Mouse (Mus musculus) CH12.LX (cell line): ENCODE measurements around the gene Cisd2. TPM values are rescaled to one million over a fixed set of nuclear protein-coding genes. Genes with fewer than 3 reads are reported as not detected.

ENCODE experiments used
- DNase-seq: peaks from one replicate; pipeline ENCODE4 v3.0.0-alpha.2; 2013; ENCODE audit errors: extremely low read depth
- H3K27ac ChIP-seq: 2 replicates; pipeline ENCODE4 v1.5.1; 2012; ENCODE audit warnings: low read depth, mild to moderate bottlenecking, control low read depth, moderate library complexity; ENCODE audit not compliant: insufficient read depth
- H3K27me3 ChIP-seq: replicated peaks from 2 replicates; pipeline ENCODE3; 2012; ENCODE audit warnings: inconsistent platforms
- H3K36me3 ChIP-seq, 2 experiments: replicated peaks in 1 of 2; 2 replicates each; pipeline versions ENCODE3 to v1.6.1; 2012; ENCODE audit warnings: inconsistent platforms in 1 of 2, low read length in 1 of 2, mild to moderate bottlenecking in 1 of 2, mixed read lengths in 1 of 2, moderate library complexity in 1 of 2; ENCODE audit not compliant: control insufficient read depth in 1 of 2, insufficient read depth in 1 of 2
- H3K4me1 ChIP-seq, 2 experiments: 2 replicates each; pipeline ENCODE4 v1.6.1; 2012; ENCODE audit warnings: inconsistent platforms in 1 of 2, moderate library complexity in 1 of 2; ENCODE audit not compliant: insufficient read depth in 2 of 2, control insufficient read depth in 1 of 2
- H3K4me2 ChIP-seq: 2 replicates; pipeline ENCODE4 v1.6.1; 2012; ENCODE audit warnings: low read depth, mild to moderate bottlenecking, control low read depth; ENCODE audit not compliant: poor library complexity, insufficient read depth, severe bottlenecking
- H3K4me3 ChIP-seq, 3 experiments: fragments of 150-350 bp in 1 of 3; sonication (generic) in 1 of 3; replicated peaks in 1 of 3; 2 replicates each; pipeline versions ENCODE3 to v1.5.1; 2011 to 2012; ENCODE audit warnings: low read depth in 2 of 3, low read length in 2 of 3, mild to moderate bottlenecking in 2 of 3, moderate library complexity in 2 of 3, control low read depth in 1 of 3, improper control_type of control experiment in 1 of 3, inconsistent platforms in 1 of 3, mixed read lengths in 1 of 3; ENCODE audit not compliant: poor library complexity in 1 of 3
- H3K79me2 ChIP-seq: replicated peaks from 2 replicates; pipeline ENCODE4 v1.6.1; 2012; ENCODE audit warnings: mild to moderate bottlenecking, moderate library complexity; ENCODE audit not compliant: control insufficient read depth, poor library complexity, insufficient read depth, severe bottlenecking; ENCODE audit errors: extremely low read depth
- H3K9ac ChIP-seq: 2 replicates; pipeline ENCODE4 v1.6.1; 2012; ENCODE audit warnings: low read depth, mild to moderate bottlenecking, control low read depth, moderate library complexity; ENCODE audit not compliant: insufficient read depth
- H3K9me3 ChIP-seq: replicated peaks from 2 replicates; pipeline ENCODE3; 2012; ENCODE audit warnings: low read length, inconsistent platforms, mixed read lengths
- BHLHE40 ChIP-seq: IDR thresholded peaks from 2 replicates; pipeline ENCODE4 v1.6.1; 2011; ENCODE audit warnings: mild to moderate bottlenecking, low read depth, low read length, improper control_type of control experiment
- CHD1 ChIP-seq: IDR thresholded peaks from 2 replicates; pipeline ENCODE4 v1.6.1; 2012; ENCODE audit warnings: low read depth, low read length, improper control_type of control experiment, inconsistent platforms
- CHD2 ChIP-seq: IDR thresholded peaks from 2 replicates; pipeline ENCODE4 v1.6.1; 2011; ENCODE audit warnings: low read length, improper control_type of control experiment
- E2F4 ChIP-seq: IDR thresholded peaks from 2 replicates; pipeline ENCODE4 v1.6.1; 2011; ENCODE audit warnings: low read depth, low read length, improper control_type of control experiment; ENCODE audit not compliant: insufficient replicate concordance
- ELF1 ChIP-seq: IDR thresholded peaks from 2 replicates; pipeline ENCODE4 v1.6.1; 2014; ENCODE audit warnings: low read depth, mild to moderate bottlenecking, inconsistent platforms, low read length, improper control_type of control experiment
- EP300 ChIP-seq: IDR thresholded peaks from 2 replicates; pipeline ENCODE4 v1.6.1; 2011; ENCODE audit warnings: low read length, improper control_type of control experiment
- ETS1 ChIP-seq: conservative IDR thresholded peaks from 2 replicates; pipeline ENCODE4 v1.6.1; 2012; ENCODE audit warnings: low read depth, mild to moderate bottlenecking, inconsistent platforms, low read length, improper control_type of control experiment, moderate library complexity
- GABPA ChIP-seq: IDR thresholded peaks from 2 replicates; pipeline ENCODE4 v1.6.1; 2012; ENCODE audit warnings: low read depth, low read length, improper control_type of control experiment, inconsistent platforms; ENCODE audit not compliant: insufficient replicate concordance
- HCFC1 ChIP-seq: IDR thresholded peaks from 2 replicates; pipeline ENCODE4 v1.6.1; 2012; ENCODE audit warnings: low read depth, mild to moderate bottlenecking, inconsistent platforms, low read length, improper control_type of control experiment
- IRF4 ChIP-seq: IDR thresholded peaks from 2 replicates; pipeline ENCODE4 v1.6.1; 2014; ENCODE audit warnings: low read depth, mild to moderate bottlenecking, inconsistent platforms, low read length, improper control_type of control experiment
- JUN ChIP-seq: IDR thresholded peaks from 2 replicates; pipeline ENCODE4 v1.6.1; 2011; ENCODE audit warnings: low read depth, mild to moderate bottlenecking, low read length, improper control_type of control experiment, moderate library complexity; ENCODE audit not compliant: insufficient read depth
- JUND ChIP-seq: conservative IDR thresholded peaks from 2 replicates; pipeline ENCODE4 v1.6.1; 2011; ENCODE audit warnings: low read depth, low read length, improper control_type of control experiment
- KAT2A ChIP-seq: IDR thresholded peaks from 2 replicates; pipeline ENCODE4 v1.6.1; 2012; ENCODE audit warnings: low read length, improper control_type of control experiment, inconsistent platforms; ENCODE audit not compliant: insufficient replicate concordance
- MAFK ChIP-seq: IDR thresholded peaks from 2 replicates; pipeline ENCODE4 v1.6.1; 2011; ENCODE audit warnings: low read length, improper control_type of control experiment; ENCODE audit not compliant: insufficient replicate concordance
- MAX ChIP-seq: IDR thresholded peaks from 2 replicates; pipeline ENCODE4 v1.6.1; 2011; ENCODE audit warnings: low read length, improper control_type of control experiment
- MAZ ChIP-seq: IDR thresholded peaks from 2 replicates; pipeline ENCODE4 v1.6.1; 2012; ENCODE audit warnings: low read depth, mild to moderate bottlenecking, inconsistent platforms, low read length, improper control_type of control experiment, moderate library complexity
- MEF2A ChIP-seq: IDR thresholded peaks from 2 replicates; pipeline ENCODE4 v1.6.1; 2014; ENCODE audit warnings: low read depth, mild to moderate bottlenecking, inconsistent platforms, low read length, improper control_type of control experiment, borderline replicate concordance
- MXI1 ChIP-seq: IDR thresholded peaks from 2 replicates; pipeline ENCODE4 v1.6.1; 2011; ENCODE audit warnings: mild to moderate bottlenecking, low read depth, low read length, improper control_type of control experiment
- MYC ChIP-seq: IDR thresholded peaks from 2 replicates; pipeline ENCODE4 v1.6.1; 2011; ENCODE audit warnings: low read depth, mild to moderate bottlenecking, improper control_type of control experiment, low read length
- NRF1 ChIP-seq: IDR thresholded peaks from 2 replicates; pipeline ENCODE4 v1.6.1; 2014; ENCODE audit warnings: low read depth, mild to moderate bottlenecking, inconsistent platforms, low read length, improper control_type of control experiment, moderate library complexity
- POLR2A ChIP-seq: IDR thresholded peaks from 2 replicates; pipeline ENCODE4 v1.6.1; 2011; ENCODE audit warnings: low read depth, mild to moderate bottlenecking, improper control_type of control experiment, low read length
- POLR2AphosphoS2 ChIP-seq: IDR thresholded peaks from 2 replicates; pipeline ENCODE4 v1.6.1; 2011; ENCODE audit warnings: low read depth, low read length, improper control_type of control experiment
- RAD21 ChIP-seq: IDR thresholded peaks from 2 replicates; pipeline ENCODE4 v1.6.1; 2011; ENCODE audit warnings: low read depth, mild to moderate bottlenecking, low read length, improper control_type of control experiment, moderate library complexity
- RCOR1 ChIP-seq: conservative IDR thresholded peaks from 2 replicates; pipeline ENCODE4 v1.6.1; 2012; ENCODE audit warnings: low read depth, mild to moderate bottlenecking, inconsistent platforms, low read length, improper control_type of control experiment
- SMC3 ChIP-seq: IDR thresholded peaks from 2 replicates; pipeline ENCODE4 v1.6.1; 2011; ENCODE audit warnings: low read depth, low read length, improper control_type of control experiment
- TBP ChIP-seq: conservative IDR thresholded peaks from 2 replicates; pipeline ENCODE4 v1.6.1; 2011; ENCODE audit warnings: low read depth, low read length, improper control_type of control experiment
- TCF12 ChIP-seq: IDR thresholded peaks from 2 replicates; pipeline ENCODE4 v1.6.1; 2014; ENCODE audit warnings: low read depth, mild to moderate bottlenecking, inconsistent platforms, low read length, improper control_type of control experiment
- UBTF ChIP-seq: IDR thresholded peaks from 2 replicates; pipeline ENCODE4 v1.6.1; 2012; ENCODE audit warnings: low read depth, mild to moderate bottlenecking, inconsistent platforms, low read length, improper control_type of control experiment, moderate library complexity
- ZC3H11A ChIP-seq: IDR thresholded peaks from 2 replicates; pipeline ENCODE4 v1.6.1; 2012; ENCODE audit warnings: low read depth, mild to moderate bottlenecking, inconsistent platforms, low read length, improper control_type of control experiment
- ZKSCAN1 ChIP-seq: IDR thresholded peaks from 2 replicates; pipeline ENCODE4 v1.6.1; 2012; ENCODE audit warnings: low read depth, inconsistent platforms, low read length, improper control_type of control experiment, borderline replicate concordance
- ZMIZ1 ChIP-seq: IDR thresholded peaks from 2 replicates; pipeline ENCODE4 v1.6.1; 2012; ENCODE audit warnings: low read depth, mild to moderate bottlenecking, inconsistent platforms, low read length, improper control_type of control experiment
- ZNF384 ChIP-seq: IDR thresholded peaks from 2 replicates; pipeline ENCODE4 v1.6.1; 2012; ENCODE audit warnings: low read depth, low read length, improper control_type of control experiment, inconsistent platforms
- dilution Hi-C: fragments of 300-500 bp; cut with MboI; formaldehyde crosslinking; loops from 2 replicates; pipeline ENCODE4 v1.14.3; 2020; ENCODE audit warnings: low sequenced_read_pairs; ENCODE audit not compliant: extremely low pct_unique_long_range_greater_than_20kb, extremely low pct_ligation_motif_present
- in situ Hi-C: fragments of 300-500 bp; cut with MboI; formaldehyde crosslinking; loops from 3 replicates; pipeline ENCODE4 v1.14.3; 2019; ENCODE audit warnings: low sequenced_read_pairs, low pct_ligation_motif_present, low pct_unique_long_range_greater_than_20kb, mixed read lengths
- polyA plus RNA-seq: library from polyadenylated mRNA; unstranded; fragments of >175 nt; gene quantifications from 2 replicates; pipeline ENCODE4 v1.2.1, GENCODE M21; 2012; ENCODE audit warnings: low read depth; ENCODE audit not compliant: insufficient read length
- total RNA-seq, 2 experiments: library from RNA; depleted of rRNA; stranded (reverse); fragments of 300-350 nt in 1 of 2; fragments of >200 nt in 1 of 2; gene quantifications; 2 replicates each; pipeline ENCODE4 v1.2.3; 2012 to 2014

The Cisd2 gene
- total and polyA plus RNA-seq, 3 experiments: 36.4 to 62.0 (median 58.2) TPM

DNA sequence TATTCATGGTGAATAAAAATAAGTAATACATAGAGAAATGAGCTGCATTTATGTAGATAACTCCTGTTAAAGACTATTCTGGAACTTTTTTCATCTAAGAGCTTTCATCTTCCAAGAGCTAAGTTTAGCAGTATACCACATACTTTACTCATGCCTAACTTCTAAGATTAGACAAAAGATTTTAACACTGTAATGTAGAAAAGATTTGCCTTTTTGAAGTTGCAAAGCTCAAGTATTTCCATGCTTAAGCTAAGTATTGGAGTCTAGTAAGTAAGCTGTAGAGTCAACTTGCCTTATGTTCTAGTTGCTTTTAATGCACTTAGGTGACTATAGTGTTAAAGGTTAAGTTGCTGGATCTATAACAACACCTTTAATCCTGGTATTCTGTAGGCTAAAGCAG, 35.3 kb upstream of the Cisd2 start:
- DNase-seq: no peak
- Histone ChIP-seq H3K27me3 (no peaks in the 10 kb centered on the region), H3K9me3 (no peaks in the 10 kb centered on the region), H3K9ac (no peak overlapping the region), H3K27ac (no peak overlapping the region), H3K36me3 (peaks cover 51 to 96% of the 10 kb centered on the region in 2 experiments), H3K79me2 (peaks cover 48% of the 10 kb centered on the region), H3K4me1 (peaks cover 0 to 19% of the 10 kb centered on the region in 2 experiments; a peak in 1 of 4 replicates), H3K4me2 (no peak overlapping the region), H3K4me3 (no peak overlapping the region)
- TF ChIP-seq RAD21: no peak
- peak; percentile 51; the same call in 1 of the 2 replicates for TF ChIP-seq POLR2AphosphoS2
- dilution Hi-C loops: no loop called here
- in situ Hi-C loops: no loop called here

DNA sequence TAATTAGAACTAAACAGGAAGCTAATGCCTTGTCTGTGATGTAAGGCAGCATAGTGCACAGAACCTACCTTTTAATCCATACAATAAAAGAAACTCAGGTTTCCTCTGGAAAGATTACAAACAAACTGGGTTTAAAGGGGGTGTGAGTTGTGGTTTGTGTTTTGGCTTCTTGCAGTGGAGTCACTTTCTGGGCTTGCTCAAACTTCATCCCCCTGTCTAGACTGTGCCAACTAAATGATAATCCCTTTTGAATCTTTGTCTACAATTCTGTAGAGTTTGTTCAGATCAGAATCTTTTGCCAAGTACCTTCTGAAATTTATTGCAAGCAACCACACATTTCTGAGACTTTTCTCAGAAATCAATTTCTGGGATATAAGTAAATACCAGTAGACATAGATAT, 21.2 kb upstream of the Cisd2 start:
- DNase-seq: no peak
- Histone ChIP-seq H3K4me1 (peaks cover 0 to 75% of the 10 kb centered on the region in 2 experiments; a peak in 2 of 4 replicates), H3K27ac (no peak overlapping the region), H3K36me3 (peaks cover 15 to 91% of the 10 kb centered on the region in 2 experiments), H3K9me3 (no peaks in the 10 kb centered on the region), H3K27me3 (no peaks in the 10 kb centered on the region), H3K4me2 (peak overlapping the region; percentile 38; the same call in 1 of the 2 replicates), H3K9ac (no peak overlapping the region), H3K4me3 (no peak overlapping the region), H3K79me2 (peaks cover 71% of the 10 kb centered on the region)
- in situ Hi-C loops (no loop called here), dilution Hi-C loops (no loop called here)
- TF ChIP-seq BHLHE40: no peak
- no peak for TF ChIP-seq RAD21
- TF ChIP-seq ETS1: no peak
- 0 out of 2 replicates have a peak, but pooled peaks have one; percentile 33 for TF ChIP-seq MAZ
- TF ChIP-seq GABPA: no peak
- 0 out of 2 replicates have a peak, but pooled peaks have one; percentile 26 for TF ChIP-seq MEF2A
- TF ChIP-seq ZNF384: no peak
- TF ChIP-seq MXI1: no peak
- TF ChIP-seq MYC: 0 out of 2 replicates have a peak, but pooled peaks have one; percentile 18
- no peak for TF ChIP-seq MAX
- TF ChIP-seq HCFC1: no peak
- no peak for TF ChIP-seq JUND
- no peak for TF ChIP-seq KAT2A
- TF ChIP-seq ZC3H11A: no peak
- TF ChIP-seq SMC3: no peak
- TF ChIP-seq TCF12: no peak
- no peak for TF ChIP-seq UBTF
- peak; percentile 13; the same call in 1 of the 2 replicates for TF ChIP-seq POLR2AphosphoS2
- no peak for TF ChIP-seq EP300
- TF ChIP-seq ELF1: no peak
- peak; percentile 58; the same call in 1 of the 2 replicates for TF ChIP-seq CHD1
- TF ChIP-seq POLR2A: no peak
- TF ChIP-seq ZKSCAN1: no peak
- TF ChIP-seq NRF1: no peak
- TF ChIP-seq E2F4: 0 out of 2 replicates have a peak, but pooled peaks have one; percentile 35
- no peak for TF ChIP-seq JUN
- TF ChIP-seq MAFK: no peak
- no peak for TF ChIP-seq CHD2
- no peak for TF ChIP-seq TBP
- TF ChIP-seq RCOR1: no peak
- TF ChIP-seq ZMIZ1: peak; percentile 49; the same call in 1 of the 2 replicates
- no peak for TF ChIP-seq IRF4
